Mouse (Mus musculus): ENCODE results near the gene Jade2. TPM values are rescaled to one million over a fixed set of nuclear protein-coding genes. Genes with fewer than 3 reads are reported as not detected.
"Not testable (repeated sequence)": the region's sequence is repeated elsewhere in the genome, so short reads cannot be mapped to it uniquely, and the experiment has no call there.

The Jade2 gene
- polyA plus RNA-seq, 1 experiment from 2014 or later: 0.34 TPM

DNA sequence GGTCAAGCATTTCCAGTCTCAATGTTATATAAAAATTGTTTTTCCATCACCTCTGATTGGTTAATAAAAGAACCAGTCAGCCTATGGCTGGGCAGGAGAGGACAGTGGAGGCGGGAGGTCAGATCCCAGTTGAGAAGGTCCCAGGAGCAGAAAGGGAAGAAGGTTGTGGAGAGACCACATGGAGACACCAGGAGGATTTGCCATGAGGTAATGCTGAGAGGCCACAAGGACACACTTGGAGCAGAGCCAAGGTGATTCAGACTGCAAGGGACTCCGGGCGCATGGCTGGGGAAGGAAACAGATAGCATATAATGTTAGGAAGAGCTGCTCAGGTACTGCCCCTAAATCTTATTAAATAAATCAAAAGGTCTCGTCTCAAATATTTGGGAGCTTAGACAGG lies 61.2 kb downstream of the Jade2 start:
- WGBS: 84% methylated on average over 4 of the region's 4 CpGs
- Histone ChIP-seq H3K4me1 (replicated peaks; ENCODE audit: control insufficient read depth, insufficient read depth, low read length) (no peaks in the 10 kb centered on the region), H3K27me3 (ENCODE audit: control insufficient read depth, insufficient read depth, low read length) (no peaks in the 10 kb centered on the region), H3K36me3 (ENCODE audit: control insufficient read depth, insufficient read depth, low read length) (peaks cover 5% of the 10 kb centered on the region; the same call in 1 of the 2 replicates), H3K9me3 (ENCODE audit: control insufficient read depth, low read length) (no peaks in the 10 kb centered on the region), H3K27ac (ENCODE audit: low read depth, low read length) (no peak overlapping the region), H3K4me3 (ENCODE audit: low read depth, low read length) (no peak overlapping the region), H3K4me2 (replicated peaks; ENCODE audit: low read depth, low read length) (no peak overlapping the region), H3K9ac (ENCODE audit: low read depth, low read length) (no peak overlapping the region)
- ATAC-seq (ENCODE audit: low FRiP score) (no peak), DNase-seq (ENCODE audit: low spot score) (no peak)

DNA sequence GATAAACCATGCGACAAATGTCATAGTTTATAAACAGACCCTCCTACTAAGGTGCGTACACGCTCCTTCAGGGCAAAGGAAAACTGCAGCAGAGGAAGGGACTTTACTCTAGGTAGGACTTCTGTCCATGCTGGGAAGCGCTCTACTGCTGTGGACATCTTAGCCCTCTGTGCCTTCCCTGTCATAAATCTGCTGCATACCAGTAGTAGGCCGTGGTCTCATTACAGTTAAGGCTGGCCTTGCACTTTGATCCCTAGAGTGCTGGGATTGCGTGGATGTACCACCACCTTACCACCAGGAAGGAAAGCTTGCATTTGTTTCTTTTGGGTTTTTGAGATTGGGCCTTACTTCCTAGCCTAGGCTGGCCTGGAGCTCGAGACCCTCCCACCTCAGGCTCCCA lies 66.8 kb downstream of the Jade2 start:
- Histone ChIP-seq H3K27ac (ENCODE audit: low read depth, low read length) (no peak overlapping the region), H3K36me3 (ENCODE audit: control insufficient read depth, insufficient read depth, low read length) (peaks cover 12% of the 10 kb centered on the region; the same call in 1 of the 2 replicates), H3K4me2 (replicated peaks; ENCODE audit: low read depth, low read length) (no peak overlapping the region), H3K4me3 (ENCODE audit: low read depth, low read length) (no peak overlapping the region), H3K9ac (ENCODE audit: low read depth, low read length) (no peak overlapping the region), H3K9me3 (ENCODE audit: control insufficient read depth, low read length) (no peaks in the 10 kb centered on the region), H3K27me3 (ENCODE audit: control insufficient read depth, insufficient read depth, low read length) (no peaks in the 10 kb centered on the region), H3K4me1 (replicated peaks; ENCODE audit: control insufficient read depth, insufficient read depth, low read length) (no peaks in the 10 kb centered on the region)
- 92% methylated on average over 7 of the region's 7 CpGs for WGBS
- ATAC-seq (ENCODE audit: low FRiP score): no peak
- DNase-seq (ENCODE audit: low spot score): no peak

DNA sequence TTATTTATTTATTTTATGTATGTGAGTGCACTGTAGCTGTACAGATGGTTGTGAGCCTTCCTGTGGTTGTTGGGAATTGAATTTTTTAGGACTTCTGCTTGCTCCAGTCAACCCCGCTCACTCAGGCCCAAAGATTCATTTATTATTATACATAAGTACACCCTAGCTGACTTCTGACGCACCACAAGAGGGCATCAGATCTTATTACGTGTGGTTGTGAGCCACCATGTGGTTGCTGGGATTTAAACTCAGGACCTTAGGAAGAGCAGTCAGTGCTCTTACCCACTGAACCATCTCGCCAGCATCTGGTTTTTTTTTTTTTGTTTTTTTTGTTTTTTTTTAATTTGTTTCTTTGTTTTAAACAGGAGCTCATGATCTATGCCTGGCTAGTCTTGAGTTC lies 67.7 kb downstream of the Jade2 start:
- H3K36me3 ChIP-seq (ENCODE audit: control insufficient read depth, insufficient read depth, low read length): peaks cover 12% of the 10 kb centered on the region; the same call in 1 of the 2 replicates
- 87% methylated on average over 4 of the region's 4 CpGs for WGBS
- H3K9me3 ChIP-seq (ENCODE audit: control insufficient read depth, low read length); H3K27ac ChIP-seq (ENCODE audit: low read depth, low read length); H3K4me1 ChIP-seq (replicated peaks; ENCODE audit: control insufficient read depth, insufficient read depth, low read length); H3K9ac ChIP-seq (ENCODE audit: low read depth, low read length); H3K4me3 ChIP-seq (ENCODE audit: low read depth, low read length); ATAC-seq (ENCODE audit: low FRiP score); H3K27me3 ChIP-seq (ENCODE audit: control insufficient read depth, insufficient read depth, low read length); H3K4me2 ChIP-seq (replicated peaks; ENCODE audit: low read depth, low read length); DNase-seq (ENCODE audit: low spot score): not testable (repeated sequence)

DNA sequence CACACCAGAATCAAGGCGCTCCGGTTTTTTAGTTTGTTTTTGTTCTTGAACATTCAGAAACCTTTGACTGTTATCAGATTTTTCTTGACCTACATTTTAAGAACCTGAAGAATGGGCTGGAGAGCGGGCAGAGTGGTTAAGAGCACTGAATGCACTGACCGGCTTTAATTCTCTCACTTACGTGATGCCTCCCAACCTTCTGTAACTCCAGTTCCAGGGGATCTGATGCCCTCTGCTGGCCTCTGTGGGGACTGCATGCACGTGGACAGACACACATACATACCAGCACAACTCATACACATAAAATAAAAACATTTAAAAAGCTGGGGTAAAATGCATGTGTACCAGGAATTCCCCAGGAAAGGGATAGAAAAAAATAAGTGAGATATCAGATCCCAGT lies 71.5 kb downstream of the Jade2 start:
- Histone ChIP-seq H3K27me3 (ENCODE audit: control insufficient read depth, insufficient read depth, low read length) (no peaks in the 10 kb centered on the region), H3K4me2 (replicated peaks; ENCODE audit: low read depth, low read length) (no peak overlapping the region), H3K4me1 (replicated peaks; ENCODE audit: control insufficient read depth, insufficient read depth, low read length) (no peaks in the 10 kb centered on the region), H3K4me3 (ENCODE audit: low read depth, low read length) (no peak overlapping the region), H3K9me3 (ENCODE audit: control insufficient read depth, low read length) (no peaks in the 10 kb centered on the region), H3K36me3 (ENCODE audit: control insufficient read depth, insufficient read depth, low read length) (peaks cover 6% of the 10 kb centered on the region), H3K9ac (ENCODE audit: low read depth, low read length) (no peak overlapping the region), H3K27ac (ENCODE audit: low read depth, low read length) (no peak overlapping the region)
- peak; percentile 57 for DNase-seq (ENCODE audit: low spot score)
- WGBS: 92% methylated on average over 6 of the region's 6 CpGs
- ATAC-seq (ENCODE audit: low FRiP score): no peak

DNA sequence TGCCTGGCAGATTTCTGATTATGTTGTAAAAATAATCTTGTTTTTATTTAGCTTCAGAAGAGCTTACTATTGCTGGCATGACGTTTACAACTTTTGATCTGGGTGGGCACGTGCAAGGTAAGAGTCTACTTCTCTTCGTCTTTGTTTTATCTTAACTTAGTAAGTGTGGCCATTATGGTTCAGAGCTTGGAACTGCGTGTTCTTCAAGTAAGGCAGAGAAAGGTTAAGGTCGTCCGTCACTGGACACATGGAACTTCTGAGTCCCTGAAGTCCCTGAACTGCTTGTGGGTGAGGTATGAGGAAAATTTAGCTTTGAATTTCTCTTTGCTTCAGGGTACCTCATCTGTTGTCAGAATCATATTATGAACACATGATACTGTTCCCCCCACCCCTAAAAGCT lies 74.7 kb downstream of the Jade2 start:
- peaks cover 6% of the 10 kb centered on the region; the same call in 1 of the 2 replicates for H3K36me3 ChIP-seq (ENCODE audit: control insufficient read depth, insufficient read depth, low read length)
- ATAC-seq (ENCODE audit: low FRiP score): no peak

DNA sequence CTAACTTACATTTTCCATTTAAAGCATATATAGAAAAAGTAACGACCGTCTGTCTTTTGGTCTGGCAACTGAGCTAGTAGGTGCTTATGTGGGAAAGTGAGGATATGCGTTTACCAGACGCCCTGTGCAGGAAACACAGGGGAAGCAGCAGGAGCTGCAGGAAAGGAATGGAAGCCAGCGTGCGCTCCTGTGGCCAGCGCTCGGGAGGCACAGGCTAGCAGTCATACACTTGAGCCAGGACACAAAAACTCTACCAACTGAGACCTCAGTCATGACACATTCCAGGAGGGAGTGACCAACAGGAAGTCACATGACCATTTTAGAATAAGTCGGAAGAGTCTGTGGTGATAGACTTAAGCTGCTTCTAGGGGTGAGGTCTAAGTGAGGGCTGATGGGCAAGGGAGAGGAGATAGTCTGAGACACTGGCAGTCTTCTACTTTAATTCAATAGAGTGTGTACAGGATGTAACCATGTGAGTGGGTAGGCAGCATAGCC lies 76.6 kb downstream of the Jade2 start:
- H3K4me3 ChIP-seq (ENCODE audit: low read depth, low read length): no peak overlapping the region
- no peak for DNase-seq (ENCODE audit: low spot score)
- H3K9me3 ChIP-seq (ENCODE audit: control insufficient read depth, low read length): no peaks in the 10 kb centered on the region
- H3K4me2 ChIP-seq (replicated peaks; ENCODE audit: low read depth, low read length): no peak overlapping the region
- no peak overlapping the region for H3K9ac ChIP-seq (ENCODE audit: low read depth, low read length)
- WGBS: 93% methylated on average over 9 of the region's 9 CpGs
- no peak overlapping the region for H3K27ac ChIP-seq (ENCODE audit: low read depth, low read length)
- no peak for ATAC-seq (ENCODE audit: low FRiP score)
- no peaks in the 10 kb centered on the region for H3K27me3 ChIP-seq (ENCODE audit: control insufficient read depth, insufficient read depth, low read length)
- no peaks in the 10 kb centered on the region; the same call in 1 of the 2 replicates for H3K36me3 ChIP-seq (ENCODE audit: control insufficient read depth, insufficient read depth, low read length)
- no peaks in the 10 kb centered on the region for H3K4me1 ChIP-seq (replicated peaks; ENCODE audit: control insufficient read depth, insufficient read depth, low read length)

More for the DNA sequence above, 74.7 kb downstream of the Jade2 start:
- no peak overlapping the region for H3K9ac ChIP-seq (ENCODE audit: low read depth, low read length)
- no peak overlapping the region for H3K4me3 ChIP-seq (ENCODE audit: low read depth, low read length)
- H3K4me2 ChIP-seq (replicated peaks; ENCODE audit: low read depth, low read length): no peak overlapping the region
- DNase-seq (ENCODE audit: low spot score): no peak
- WGBS: 93% methylated on average over 6 of the region's 6 CpGs
- no peak overlapping the region for H3K27ac ChIP-seq (ENCODE audit: low read depth, low read length)
- H3K4me1 ChIP-seq (replicated peaks; ENCODE audit: control insufficient read depth, insufficient read depth, low read length): no peaks in the 10 kb centered on the region
- no peaks in the 10 kb centered on the region for H3K27me3 ChIP-seq (ENCODE audit: control insufficient read depth, insufficient read depth, low read length)
- H3K9me3 ChIP-seq (ENCODE audit: control insufficient read depth, low read length): no peaks in the 10 kb centered on the region

DNA sequence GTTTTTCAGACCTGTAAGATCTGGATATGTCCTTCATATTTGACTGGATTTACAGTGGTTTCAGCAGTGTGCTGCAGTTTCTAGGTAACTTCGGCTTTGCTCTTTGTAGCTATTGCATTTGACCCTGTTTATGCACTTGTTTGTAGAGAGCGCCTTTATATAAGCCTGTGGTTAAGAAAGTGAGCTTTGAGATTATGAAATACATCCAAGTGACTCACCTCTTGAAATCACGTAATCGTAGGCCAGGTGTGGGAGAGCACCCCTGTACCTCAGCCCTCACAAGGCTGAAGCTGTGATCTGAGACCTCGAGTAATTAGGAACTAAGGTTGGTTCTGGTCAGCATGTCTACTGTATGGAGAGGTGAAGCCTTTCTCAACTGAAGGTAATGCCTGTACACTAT lies 80.0 kb downstream of the Jade2 start:
- H3K27me3 ChIP-seq (ENCODE audit: control insufficient read depth, insufficient read depth, low read length): no peaks in the 10 kb centered on the region
- no peak overlapping the region for H3K4me3 ChIP-seq (ENCODE audit: low read depth, low read length)
- H3K4me1 ChIP-seq (replicated peaks; ENCODE audit: control insufficient read depth, insufficient read depth, low read length): no peaks in the 10 kb centered on the region
- no peak for ATAC-seq (ENCODE audit: low FRiP score)
- H3K27ac ChIP-seq (ENCODE audit: low read depth, low read length): no peak overlapping the region
- WGBS: 94% methylated on average over 5 of the region's 5 CpGs
- H3K9me3 ChIP-seq (ENCODE audit: control insufficient read depth, low read length): no peaks in the 10 kb centered on the region
- no peak overlapping the region for H3K4me2 ChIP-seq (replicated peaks; ENCODE audit: low read depth, low read length)
- no peak overlapping the region for H3K9ac ChIP-seq (ENCODE audit: low read depth, low read length)
- no peak for DNase-seq (ENCODE audit: low spot score)
- no peaks in the 10 kb centered on the region; the same call in 1 of the 2 replicates for H3K36me3 ChIP-seq (ENCODE audit: control insufficient read depth, insufficient read depth, low read length)

DNA sequence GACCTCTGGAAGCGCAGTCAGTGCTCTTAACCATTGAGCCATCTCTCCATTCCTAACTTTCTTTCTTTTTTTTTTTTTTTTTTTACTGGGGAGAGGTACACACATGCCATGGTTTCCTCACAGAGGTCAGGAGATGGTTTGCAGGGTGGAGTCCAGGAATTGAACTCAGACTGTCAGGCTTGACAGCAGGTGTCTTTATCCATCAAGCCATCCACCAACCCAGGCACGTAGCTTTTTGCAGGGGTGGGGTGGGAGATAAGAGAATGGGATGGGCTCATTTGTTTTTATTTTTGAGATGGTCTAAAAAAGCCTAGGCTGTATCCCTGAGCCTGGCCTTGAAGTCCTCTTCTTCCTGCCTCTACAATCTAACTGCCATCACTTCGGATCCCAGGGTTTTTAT lies 81.9 kb downstream of the Jade2 start:
- H3K9me3 ChIP-seq (ENCODE audit: control insufficient read depth, low read length): no peaks in the 10 kb centered on the region
- no peak for DNase-seq (ENCODE audit: low spot score)
- no peak overlapping the region for H3K27ac ChIP-seq (ENCODE audit: low read depth, low read length)
- ATAC-seq (ENCODE audit: low FRiP score): no peak
- WGBS: 96% methylated on average over 3 of the region's 3 CpGs
- H3K4me1 ChIP-seq (replicated peaks; ENCODE audit: control insufficient read depth, insufficient read depth, low read length): no peaks in the 10 kb centered on the region
- no peaks in the 10 kb centered on the region for H3K27me3 ChIP-seq (ENCODE audit: control insufficient read depth, insufficient read depth, low read length)
- no peak overlapping the region for H3K4me2 ChIP-seq (replicated peaks; ENCODE audit: low read depth, low read length)
- no peak overlapping the region for H3K9ac ChIP-seq (ENCODE audit: low read depth, low read length)
- no peaks in the 10 kb centered on the region for H3K36me3 ChIP-seq (ENCODE audit: control insufficient read depth, insufficient read depth, low read length)
- no peak overlapping the region for H3K4me3 ChIP-seq (ENCODE audit: low read depth, low read length)

DNA sequence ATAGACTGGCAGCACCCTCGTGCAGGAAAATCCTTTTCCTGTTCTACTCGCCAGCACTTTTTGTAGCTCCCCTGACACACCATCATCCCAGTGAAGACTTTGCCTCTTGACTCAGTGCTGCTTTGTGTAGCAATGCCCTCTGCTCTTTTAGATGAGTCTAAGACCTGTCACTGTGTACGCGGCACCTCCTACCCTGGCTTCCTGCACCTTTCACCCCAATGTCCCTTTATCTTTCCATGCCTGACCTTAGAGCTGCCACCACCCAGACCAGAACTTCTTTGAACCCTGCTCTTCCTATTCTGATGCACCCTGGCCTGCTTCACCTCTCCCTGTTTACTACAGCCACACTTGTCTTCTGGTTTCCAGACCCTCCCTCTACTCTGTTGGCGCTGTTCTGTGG lies 89.2 kb downstream of the Jade2 start:
- no peak for ATAC-seq (ENCODE audit: low FRiP score)
- H3K4me3 ChIP-seq (ENCODE audit: low read depth, low read length): no peak overlapping the region
- H3K36me3 ChIP-seq (ENCODE audit: control insufficient read depth, insufficient read depth, low read length): no peaks in the 10 kb centered on the region
- H3K4me1 ChIP-seq (replicated peaks; ENCODE audit: control insufficient read depth, insufficient read depth, low read length): no peaks in the 10 kb centered on the region
- no peak overlapping the region for H3K4me2 ChIP-seq (replicated peaks; ENCODE audit: low read depth, low read length)
- DNase-seq (ENCODE audit: low spot score): no peak
- no peak overlapping the region for H3K27ac ChIP-seq (ENCODE audit: low read depth, low read length)
- WGBS: 80% methylated on average over 5 of the region's 5 CpGs
- H3K9ac ChIP-seq (ENCODE audit: low read depth, low read length): no peak overlapping the region
- no peaks in the 10 kb centered on the region for H3K9me3 ChIP-seq (ENCODE audit: control insufficient read depth, low read length)
- no peaks in the 10 kb centered on the region for H3K27me3 ChIP-seq (ENCODE audit: control insufficient read depth, insufficient read depth, low read length)
